Mouse (Mus musculus): Measurements from ENCODE around the gene Il16.

Il16 gene

DNA sequence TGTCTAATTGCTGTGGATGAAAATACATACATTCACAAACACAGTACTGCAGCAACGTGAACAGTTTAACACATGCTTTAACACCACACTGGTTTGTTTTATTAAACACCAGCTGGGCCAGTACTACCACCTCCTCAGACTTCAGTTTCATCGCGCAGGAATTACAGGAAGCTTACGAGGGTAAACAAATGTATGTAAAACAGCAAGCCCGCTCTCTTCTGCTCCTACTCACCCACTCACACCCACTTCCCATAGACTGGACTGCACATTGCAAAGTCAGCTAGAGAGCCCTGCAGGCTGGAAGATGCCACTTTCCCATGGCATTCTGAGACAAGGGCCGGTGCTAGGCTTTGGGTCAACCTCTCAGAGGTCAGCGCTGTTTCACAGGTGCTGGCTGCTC, 96.7 kb downstream of the Il16 start:
- in situ Hi-C loops (cut with MboI, MseI) = no loop called here

DNA sequence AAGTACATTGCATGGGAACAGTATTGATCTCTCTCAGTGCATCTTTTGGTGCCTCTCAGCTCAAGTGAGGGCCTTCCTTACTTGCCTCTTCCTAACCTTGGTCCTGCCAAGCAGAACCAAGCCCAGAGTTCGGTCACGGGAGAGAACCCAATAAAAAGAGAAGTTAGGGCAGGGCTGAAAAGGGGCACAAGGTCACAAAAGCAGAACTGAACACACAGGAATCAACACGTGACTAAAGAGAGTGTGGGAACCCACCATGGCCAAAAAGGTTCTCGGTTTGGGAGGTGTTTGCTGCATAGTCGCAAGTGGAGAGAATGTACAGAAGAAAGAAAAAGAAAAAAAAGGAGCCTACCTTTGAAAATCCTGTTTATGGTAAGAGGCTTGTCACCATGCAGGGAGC, 100.0 kb downstream of the Il16 start:
- in situ Hi-C loops (cut with MboI, MseI) = no loop called here

DNA sequence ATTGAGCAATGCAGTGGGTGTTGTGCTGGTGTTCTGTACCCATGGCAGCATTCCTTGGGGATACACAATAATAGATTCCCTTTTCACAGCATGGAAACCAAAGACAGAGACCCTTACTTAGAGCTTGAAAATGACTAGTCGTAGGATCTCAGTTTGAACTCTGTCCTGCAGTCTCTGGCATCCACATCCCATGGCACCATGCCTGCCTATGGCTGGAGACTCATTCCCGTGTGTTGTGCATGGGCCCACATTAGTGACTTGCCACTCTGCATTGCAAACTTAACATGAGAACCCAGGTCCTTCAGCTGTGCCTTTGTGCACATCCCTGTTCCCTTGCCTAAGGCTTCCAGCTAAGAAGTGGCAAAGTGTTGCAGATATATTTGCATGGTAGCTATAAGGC, 100.8 kb downstream of the Il16 start:
- in situ Hi-C loops (cut with MboI, MseI) = no loop called here

DNA sequence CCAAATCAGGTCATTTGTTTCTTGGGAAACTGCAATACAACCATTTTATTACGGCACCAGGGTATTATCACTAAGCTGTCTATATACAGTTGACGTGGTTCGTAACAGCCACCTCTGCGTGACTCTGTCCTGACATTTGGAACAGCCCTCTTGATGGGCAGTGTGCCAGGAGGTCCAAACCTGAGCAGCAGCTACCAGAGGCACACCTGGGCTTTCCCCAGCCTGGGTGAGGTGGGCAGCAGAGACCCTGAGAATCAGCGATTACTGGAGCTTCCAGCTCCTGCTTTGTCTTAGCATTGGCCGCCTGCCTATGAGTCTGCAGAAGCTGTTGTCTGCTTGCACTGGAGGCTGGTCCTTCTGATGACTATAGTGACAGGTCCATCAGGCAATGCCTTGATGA, 101.9 kb downstream of the Il16 start:
- in situ Hi-C loops (cut with MboI, MseI) = no loop called here

GRCm38 (mm10) chr7:83641163-83641562, 104.4 kb downstream of the Il16 start:
- in situ Hi-C loops (cut with MboI, MseI) = no loop called here

DNA sequence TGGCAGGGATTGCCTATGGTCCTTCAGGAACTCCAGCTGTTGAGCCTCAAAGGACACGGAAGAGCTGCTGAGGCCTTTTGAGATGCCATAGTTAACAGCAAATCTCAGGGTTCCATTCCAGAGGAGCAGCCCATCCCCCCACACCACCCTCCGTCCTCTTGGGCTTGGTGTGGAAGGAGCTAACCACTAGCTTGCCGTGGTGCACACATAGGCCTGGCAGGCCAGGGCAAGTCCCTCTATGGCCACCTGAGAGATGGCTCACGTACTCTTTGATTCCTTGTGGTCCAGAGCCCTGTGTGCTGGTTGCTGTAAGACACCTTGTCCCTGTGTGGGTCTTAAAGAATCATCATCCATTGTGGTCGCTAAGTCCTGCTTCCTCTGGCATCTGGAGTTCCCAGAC, 104.9 kb downstream of the Il16 start:
- in situ Hi-C loops (cut with MboI, MseI) = no loop called here

- in situ Hi-C loops (cut with MboI, MseI) = loop anchor here (10.0 kb wide), 1 partner anchor 1394 kb away; no protein-coding TSS in a partner anchor
Measured at GRCm38 (mm10) chr7:83639084-83639483, 106.4 kb downstream of the Il16 start.

- in situ Hi-C loops (cut with MboI, MseI) = loop anchor here (10.0 kb wide), 1 partner anchor 1393 kb away; no protein-coding TSS in a partner anchor
Measured at GRCm38 (mm10) chr7:83637781-83638583, 107.5 kb downstream of the Il16 start.

GRCm38 (mm10) chr7:83636425-83636824, 109.1 kb downstream of the Il16 start:
- in situ Hi-C loops (cut with MboI, MseI) = loop anchor here (10.0 kb wide), 1 partner anchor 1392 kb away; no protein-coding TSS in a partner anchor

GRCm38 (mm10) chr7:83635726-83636125, 109.8 kb downstream of the Il16 start:
- in situ Hi-C loops (cut with MboI, MseI) = loop anchor here (10.0 kb wide), 1 partner anchor 1391 kb away; no protein-coding TSS in a partner anchor

GRCm38 (mm10) chr7:83633856-83634255, 111.7 kb downstream of the Il16 start:
- in situ Hi-C loops (cut with MboI, MseI) = loop anchor here (10.0 kb wide), 1 partner anchor 1389 kb away; no protein-coding TSS in a partner anchor

GRCm38 (mm10) chr7:83632682-83633120, 112.8 kb downstream of the Il16 start:
- in situ Hi-C loops (cut with MboI, MseI) = loop anchor here (10.0 kb wide), 1 partner anchor 1388 kb away; no protein-coding TSS in a partner anchor

- in situ Hi-C loops (cut with MboI, MseI) = loop anchor here (10.0 kb wide), 1 partner anchor 1387 kb away; no protein-coding TSS in a partner anchor
Measured at GRCm38 (mm10) chr7:83631828-83632681, 113.5 kb downstream of the Il16 start, which contains the start of gene Stard5. Gene Stard5, plus strand, starts transcription at chr7:83631959.

- in situ Hi-C loops (cut with MboI, MseI) = loop anchor here (10.0 kb wide), 1 partner anchor 1386 kb away; no protein-coding TSS in a partner anchor
Measured at GRCm38 (mm10) chr7:83631073-83631827, 114.3 kb downstream of the Il16 start.

- in situ Hi-C loops (cut with MboI, MseI) = loop anchor here (5.0 kb wide), 1 partner anchor 40 kb away; no protein-coding TSS in a partner anchor
Measured at GRCm38 (mm10) chr7:83627369-83627768, 118.2 kb downstream of the Il16 start.

GRCm38 (mm10) chr7:83626557-83627257, 118.8 kb downstream of the Il16 start:
- in situ Hi-C loops (cut with MboI, MseI) = loop anchor here (5.0 kb wide), 1 partner anchor 41 kb away; no protein-coding TSS in a partner anchor

DNA sequence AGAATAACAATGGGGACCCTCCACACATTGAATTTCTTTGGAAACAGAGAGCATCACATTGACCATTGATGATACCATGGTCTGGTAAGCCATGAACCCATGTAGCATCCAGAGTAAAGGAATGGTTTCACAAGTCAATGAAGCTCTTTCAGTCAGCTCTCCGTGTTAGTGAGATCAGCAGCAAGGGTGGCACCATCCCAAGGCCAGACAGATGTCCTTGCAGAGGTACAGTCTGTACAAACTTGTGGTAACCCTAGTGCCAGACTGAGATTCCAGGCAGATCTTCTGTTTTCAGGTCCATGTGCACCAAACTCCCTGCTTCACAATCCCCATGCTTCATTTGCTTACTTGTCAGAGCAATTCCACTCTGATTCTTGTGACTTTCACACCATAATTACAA, 121.5 kb downstream of the Il16 start:
- in situ Hi-C loops (cut with MboI, MseI) = no loop called here

DNA sequence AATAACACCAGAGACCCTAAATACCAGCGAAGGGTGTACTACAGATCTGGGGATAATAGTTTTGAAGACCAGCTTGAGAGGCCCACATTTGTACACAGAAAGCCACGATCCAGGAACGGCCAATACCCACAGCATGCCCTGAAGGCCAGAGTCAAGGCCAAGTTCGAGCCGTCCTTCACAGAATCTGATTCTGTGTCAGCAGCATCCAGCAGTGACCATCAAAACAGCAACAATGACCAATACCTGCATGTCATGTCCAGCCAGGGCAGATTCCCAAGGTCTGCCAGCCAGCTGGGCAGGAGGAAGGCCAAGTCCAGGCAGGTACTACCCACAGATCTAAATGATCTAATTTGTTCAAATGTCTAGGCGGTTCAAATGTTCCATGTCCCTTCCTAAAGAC, 122.9 kb downstream of the Il16 start:
- in situ Hi-C loops (cut with MboI, MseI) = no loop called here

GRCm38 (mm10) chr7:83618709-83619108, 126.8 kb downstream of the Il16 start:
- in situ Hi-C loops (cut with MboI, MseI) = no loop called here

DNA sequence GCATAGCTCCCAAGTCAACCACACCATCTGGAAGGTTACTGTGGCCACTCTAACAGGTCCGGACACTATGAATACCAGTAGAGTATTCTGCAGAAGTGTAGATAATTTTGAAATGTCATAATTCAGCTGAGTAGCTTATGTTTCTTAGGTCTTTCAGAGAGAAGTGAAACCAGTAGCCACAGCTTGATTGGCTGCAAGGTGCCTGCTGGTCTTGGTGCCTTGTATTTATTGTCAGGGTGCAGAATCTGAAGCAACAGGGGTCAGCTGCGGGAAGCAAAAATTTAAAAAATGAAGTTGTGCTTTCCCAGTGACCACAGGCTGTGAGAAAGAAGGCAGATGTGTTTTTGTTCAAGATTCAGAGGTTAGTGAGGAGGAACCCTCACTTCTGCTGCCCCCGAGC, 129.3 kb downstream of the Il16 start:
- in situ Hi-C loops (cut with MboI, MseI) = no loop called here

Measured in T-helper 1 cell (primary cell).